Mouse (Mus musculus): ENCODE data around the gene Tenm1. TPM values are rescaled to one million over a fixed set of nuclear protein-coding genes. Genes with fewer than 3 reads are reported as not detected.

Gene Tenm1
- polyA plus RNA-seq, 1 experiment from 2014 or later: 10.0 TPM

GRCm38 (mm10) chrX:42522868-42523267, 906.1 kb downstream of the Tenm1 start:
- no peak for DNase-seq (ENCODE audit: low spot score)
- no peaks in the 10 kb centered on the region for H3K4me1 ChIP-seq (ENCODE audit: control insufficient read depth, insufficient read depth, low read length)
- H3K27ac ChIP-seq (ENCODE audit: low read depth, low read length): no peak overlapping the region
- 77% methylated on average over 2 of the region's 2 CpGs for WGBS
- ATAC-seq: no peak
- H3K9me3 ChIP-seq (replicated peaks; ENCODE audit: control insufficient read depth, low read length): no peaks in the 10 kb centered on the region
- H3K9ac ChIP-seq (ENCODE audit: low read length): no peak overlapping the region
- no peak overlapping the region for H3K4me2 ChIP-seq (ENCODE audit: low read length)
- H3K4me3 ChIP-seq (ENCODE audit: low read depth, low read length): no peak overlapping the region
- H3K27me3 ChIP-seq (replicated peaks; ENCODE audit: control insufficient read depth, insufficient read depth, low read length): no peaks in the 10 kb centered on the region
- no peaks in the 10 kb centered on the region for H3K36me3 ChIP-seq (ENCODE audit: control insufficient read depth, insufficient read depth, low read length)

DNA sequence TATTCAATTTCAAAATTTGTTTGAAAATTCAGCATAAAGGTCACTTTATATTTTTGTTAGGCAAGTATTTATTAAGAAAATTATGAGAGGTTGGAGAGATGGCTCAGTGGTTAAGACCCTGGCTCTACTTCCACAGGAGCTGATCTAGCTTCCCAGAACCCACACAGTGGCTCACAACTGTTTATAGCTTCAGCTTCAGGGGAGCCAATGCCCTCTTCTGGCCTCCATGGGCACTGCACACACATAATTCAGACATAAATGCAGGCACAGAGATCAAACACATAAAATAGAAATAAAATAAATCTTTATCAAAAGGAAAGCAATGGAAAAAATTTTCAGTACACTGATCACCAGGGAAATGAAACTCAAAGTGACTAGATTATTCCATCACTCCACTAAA, 916.4 kb downstream of the Tenm1 start:
- ATAC-seq (no peak), DNase-seq (ENCODE audit: low spot score) (no peak)
- no peaks in the 10 kb centered on the region for H3K9me3 ChIP-seq (replicated peaks; ENCODE audit: control insufficient read depth, low read length)
- H3K4me3 ChIP-seq (ENCODE audit: low read depth, low read length): no peak overlapping the region
- no peaks in the 10 kb centered on the region for H3K36me3 ChIP-seq (ENCODE audit: control insufficient read depth, insufficient read depth, low read length)
- no peaks in the 10 kb centered on the region for H3K27me3 ChIP-seq (replicated peaks; ENCODE audit: control insufficient read depth, insufficient read depth, low read length)
- H3K27ac ChIP-seq (ENCODE audit: low read depth, low read length): no peak overlapping the region
- H3K4me1 ChIP-seq (ENCODE audit: control insufficient read depth, insufficient read depth, low read length): no peaks in the 10 kb centered on the region
- no peak overlapping the region for H3K4me2 ChIP-seq (ENCODE audit: low read length)
- no peak overlapping the region for H3K9ac ChIP-seq (ENCODE audit: low read length)

DNA sequence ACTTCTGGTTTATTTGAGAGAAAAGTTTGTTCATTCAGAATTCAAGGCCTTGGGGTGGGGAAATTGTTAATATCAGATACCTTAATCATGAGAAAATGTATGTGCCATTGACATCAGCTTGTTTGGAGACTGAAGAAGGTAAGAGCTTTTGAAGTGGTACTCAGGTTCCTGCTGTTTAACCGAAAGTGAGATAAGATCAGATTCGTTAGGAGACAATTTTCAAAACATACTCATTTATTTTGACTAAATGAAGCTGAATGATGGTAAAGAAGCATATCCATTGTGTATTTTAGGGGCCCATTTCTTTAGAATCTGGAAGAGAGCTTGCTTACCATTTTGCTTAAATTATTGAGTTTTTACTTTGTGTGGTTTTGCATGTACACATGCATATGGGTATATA, 917.8 kb downstream of the Tenm1 start:
- Histone ChIP-seq H3K27ac (ENCODE audit: low read depth, low read length) (no peak overlapping the region), H3K9me3 (replicated peaks; ENCODE audit: control insufficient read depth, low read length) (no peaks in the 10 kb centered on the region), H3K9ac (ENCODE audit: low read length) (no peak overlapping the region), H3K4me1 (ENCODE audit: control insufficient read depth, insufficient read depth, low read length) (no peaks in the 10 kb centered on the region), H3K27me3 (replicated peaks; ENCODE audit: control insufficient read depth, insufficient read depth, low read length) (no peaks in the 10 kb centered on the region), H3K4me2 (ENCODE audit: low read length) (no peak overlapping the region), H3K36me3 (ENCODE audit: control insufficient read depth, insufficient read depth, low read length) (no peaks in the 10 kb centered on the region), H3K4me3 (ENCODE audit: low read depth, low read length) (no peak overlapping the region)
- 76% methylated on average over 2 of the region's 2 CpGs for WGBS
- no peak for DNase-seq (ENCODE audit: low spot score)
- ATAC-seq: no peak

DNA sequence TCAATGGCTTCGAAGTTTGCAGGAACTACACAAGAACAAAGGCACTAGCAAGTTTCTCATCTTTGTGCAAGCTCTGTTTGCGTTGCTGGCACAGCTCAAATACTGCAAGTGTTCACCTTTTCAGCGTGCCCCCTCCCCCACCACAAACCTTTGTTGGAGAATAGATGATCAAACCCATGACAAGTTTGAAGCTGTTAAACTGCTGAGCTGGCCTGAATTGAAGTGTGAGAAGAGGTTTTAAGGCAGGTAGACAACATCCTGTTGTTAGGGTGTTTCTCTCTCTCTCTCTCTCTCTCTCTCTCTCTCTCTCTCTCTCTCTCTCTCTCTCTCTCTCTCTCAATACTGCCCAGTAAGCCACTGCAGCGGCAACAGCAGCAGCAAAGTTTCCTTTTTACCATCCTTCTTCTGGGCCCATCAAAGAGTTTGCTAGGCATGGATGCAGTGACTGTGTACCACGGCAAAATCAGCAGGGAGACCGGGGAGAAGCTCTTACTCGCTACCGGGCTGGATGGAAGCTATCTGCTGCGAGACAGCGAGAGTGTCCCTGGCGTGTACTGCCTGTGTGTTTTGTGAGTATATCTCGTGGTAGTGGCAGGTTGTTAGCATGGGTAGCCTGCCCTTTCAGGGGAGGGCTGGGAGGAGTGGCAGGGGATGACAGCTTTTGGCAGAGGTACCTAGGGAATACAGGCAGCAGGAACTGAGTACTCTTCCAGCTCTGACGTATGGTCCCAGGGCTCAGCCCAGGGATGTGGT, 926.5 kb downstream of the Tenm1 start, which contains the start of gene Sh2d1a:
TSS of gene Sh2d1a (plus strand) at position 163 of the 753 bp plus-strand sequence.
- WGBS: 71% methylated on average over 13 of the region's 13 CpGs
- ATAC-seq (no peak), DNase-seq (ENCODE audit: low spot score) (no peak)
- Histone ChIP-seq H3K36me3 (ENCODE audit: control insufficient read depth, insufficient read depth, low read length) (no peaks in the 10 kb centered on the region), H3K4me1 (ENCODE audit: control insufficient read depth, insufficient read depth, low read length) (no peaks in the 10 kb centered on the region), H3K27ac (ENCODE audit: low read depth, low read length) (no peak within 1 kb of the TSS), H3K9me3 (replicated peaks; ENCODE audit: control insufficient read depth, low read length) (no peaks in the 10 kb centered on the region), H3K4me2 (ENCODE audit: low read length) (no peak within 1 kb of the TSS), H3K4me3 (ENCODE audit: low read depth, low read length) (no peak within 1 kb of the TSS), H3K27me3 (replicated peaks; ENCODE audit: control insufficient read depth, insufficient read depth, low read length) (no peaks in the 10 kb centered on the region), H3K9ac (ENCODE audit: low read length) (no peak within 1 kb of the TSS)

GRCm38 (mm10) chrX:42500538-42500937, 928.4 kb downstream of the Tenm1 start:
- Histone ChIP-seq H3K4me1 (ENCODE audit: control insufficient read depth, insufficient read depth, low read length) (no peaks in the 10 kb centered on the region), H3K27ac (ENCODE audit: low read depth, low read length) (no peak overlapping the region), H3K36me3 (ENCODE audit: control insufficient read depth, insufficient read depth, low read length) (no peaks in the 10 kb centered on the region), H3K9me3 (replicated peaks; ENCODE audit: control insufficient read depth, low read length) (no peaks in the 10 kb centered on the region), H3K4me3 (ENCODE audit: low read depth, low read length) (no peak overlapping the region), H3K9ac (ENCODE audit: low read length) (no peak overlapping the region), H3K27me3 (replicated peaks; ENCODE audit: control insufficient read depth, insufficient read depth, low read length) (no peaks in the 10 kb centered on the region), H3K4me2 (ENCODE audit: low read length) (no peak overlapping the region)
- DNase-seq (ENCODE audit: low spot score) (no peak), ATAC-seq (no peak)

- Histone ChIP-seq H3K4me2 (ENCODE audit: low read length) (no peak overlapping the region), H3K4me3 (ENCODE audit: low read depth, low read length) (no peak overlapping the region), H3K27ac (ENCODE audit: low read depth, low read length) (no peak overlapping the region), H3K27me3 (replicated peaks; ENCODE audit: control insufficient read depth, insufficient read depth, low read length) (no peaks in the 10 kb centered on the region), H3K9ac (ENCODE audit: low read length) (no peak overlapping the region), H3K9me3 (replicated peaks; ENCODE audit: control insufficient read depth, low read length) (no peaks in the 10 kb centered on the region), H3K36me3 (ENCODE audit: control insufficient read depth, insufficient read depth, low read length) (no peaks in the 10 kb centered on the region), H3K4me1 (ENCODE audit: control insufficient read depth, insufficient read depth, low read length) (no peaks in the 10 kb centered on the region)
- WGBS: 87% methylated on average over 8 of the region's 8 CpGs
- DNase-seq (ENCODE audit: low spot score): no peak
- ATAC-seq: no peak
These were observed 938.6 kb downstream of the Tenm1 start for GRCm38 (mm10) chrX:42490336-42490735.

GRCm38 (mm10) chrX:42489446-42489845, 939.5 kb downstream of the Tenm1 start, which contains the start of gene Tex13c2:
Gene Tex13c2 (plus strand): TSS chrX:42489691.
- no peak for DNase-seq (ENCODE audit: low spot score)

More at GRCm38 (mm10) chrX:42489446-42489845, 939.5 kb downstream of the Tenm1 start, which contains the start of gene Tex13c2:
- Histone ChIP-seq H3K27ac (ENCODE audit: low read depth, low read length) (no peak within 1 kb of the TSS), H3K27me3 (replicated peaks; ENCODE audit: control insufficient read depth, insufficient read depth, low read length) (no peaks in the 10 kb centered on the region), H3K36me3 (ENCODE audit: control insufficient read depth, insufficient read depth, low read length) (no peaks in the 10 kb centered on the region), H3K4me3 (ENCODE audit: low read depth, low read length) (no peak within 1 kb of the TSS), H3K9me3 (replicated peaks; ENCODE audit: control insufficient read depth, low read length) (no peaks in the 10 kb centered on the region), H3K9ac (ENCODE audit: low read length) (no peak within 1 kb of the TSS), H3K4me1 (ENCODE audit: control insufficient read depth, insufficient read depth, low read length) (no peaks in the 10 kb centered on the region), H3K4me2 (ENCODE audit: low read length) (no peak within 1 kb of the TSS)
- 88% methylated on average over 16 of the region's 16 CpGs for WGBS
- no peak for ATAC-seq

Other genes with a start within 250 kb of the Tenm1 start
- gene Tex13c1, start 162.0 kb upstream of the Tenm1 start, polyA plus RNA-seq (2014; fragmentation: Nextera tagmentation; extraction: Ambion mirVana): not detected in 2 replicates